13 mouse cellular contexts compared by ENCODE assay signal in genomic region chr3:38076835-38077234, GRCm38 (mm10).
DNase-seq lines count a peak whose midpoint lies in the region; TF ChIP-seq lines count a peak whose summit lies in the region.
"Had no signal": no experiment of that assay in that cellular context is flagged by ENCODE, and none has a peak within 500 bp of the region (broad histone marks: within the 10 kb centered on the region; RNA-seq: fewer than 3 reads in every experiment).

No protein-coding gene starts in this region.

- no peaks in the 10 kb centered on the region for H3K27me3 ChIP-seq in cerebellum, adult 2 months (ENCODE audit: control insufficient read depth, insufficient read depth, low read length)
- H3K27me3 ChIP-seq: forebrain, embryonic 13.5 days; midbrain, embryonic 15.5 days; neural tube, embryonic 13.5 days had no signal

- TF ChIP-seq POLR2A in cerebellum, adult 2 months (IDR thresholded peaks at IDR 0.05; ENCODE audit: borderline replicate concordance, insufficient read depth, low read length) = no peak

- H3K4me3 ChIP-seq in cerebellum, adult 2 months (replicated peaks; ENCODE audit: insufficient read depth, low read depth, low read length) = no peak overlapping the region
- H3K4me3 ChIP-seq: forebrain, embryonic 13.5 days; midbrain, embryonic 15.5 days; neural tube, embryonic 13.5 days had no signal

- WGBS in cerebellum, adult 2 months = 65% methylated on average over 1 of the region's 1 CpGs

- H3K4me1 ChIP-seq in cerebellum, adult 2 months (ENCODE audit: control insufficient read depth, insufficient read depth, low read length) = no peaks in the 10 kb centered on the region
- H3K4me1 ChIP-seq: forebrain, embryonic 13.5 days; midbrain, embryonic 15.5 days; neural tube, embryonic 13.5 days had no signal

- no peak overlapping the region for H3K27ac ChIP-seq in cerebellum, adult 2 months (ENCODE audit: insufficient read depth, low read length)
- H3K27ac ChIP-seq: forebrain, embryonic 13.5 days; midbrain, embryonic 15.5 days; neural tube, embryonic 13.5 days had no signal

- TF ChIP-seq CTCF in cerebellum, adult 2 months (IDR thresholded peaks at IDR 0.05; ENCODE audit: borderline replicate concordance, insufficient read depth, low read depth, low read length) = no peak

- DNase-seq in gastrocnemius, postnatal 25 days = peak; percentile 51
- DNase-seq in gastrocnemius, postnatal 4 days (ENCODE audit: low spot score in 2 of 2) = no peak
- peak; percentile 55 for DNase-seq in layer of hippocampus, adult 9-11 months
- DNase-seq in layer of hippocampus, adult 9-10 months (ENCODE audit: low spot score) = no peak
- peak; percentile 89 for DNase-seq in Muller cell, postnatal 12 days (ENCODE audit: inconsistent ontology term)
- peak; percentile 48 for DNase-seq in kidney, postnatal 14 days
- no peak for DNase-seq in cerebellum, adult 2 months
- DNase-seq in cerebellum, adult 8-10 months = no peak
- DNase-seq: adrenal gland, postnatal 25 days; thymus, postnatal 36 days had no signal

Comparison
In these comparisons a context has a peak if more than half of its experiments do, and no peak if none do; other contexts are left out.
1. DNase-seq: peak in gastrocnemius, postnatal 25 days (single experiment), layer of hippocampus, adult 9-11 months (single experiment), Muller cell, postnatal 12 days (single experiment) and kidney, postnatal 14 days (single experiment); none in gastrocnemius, postnatal 4 days (0 of 2), layer of hippocampus, adult 9-10 months (single experiment), cerebellum, adult 2 months (0 of 2) and cerebellum, adult 8-10 months (single experiment).